Mouse (Mus musculus): ENCODE results near the gene Kcne3. TPM values are rescaled to one million over a fixed set of nuclear protein-coding genes. Genes with fewer than 3 reads are reported as not detected.

Gene Kcne3
- polyA plus RNA-seq, 1 experiment from 2014 or later = 1.6 TPM

DNA sequence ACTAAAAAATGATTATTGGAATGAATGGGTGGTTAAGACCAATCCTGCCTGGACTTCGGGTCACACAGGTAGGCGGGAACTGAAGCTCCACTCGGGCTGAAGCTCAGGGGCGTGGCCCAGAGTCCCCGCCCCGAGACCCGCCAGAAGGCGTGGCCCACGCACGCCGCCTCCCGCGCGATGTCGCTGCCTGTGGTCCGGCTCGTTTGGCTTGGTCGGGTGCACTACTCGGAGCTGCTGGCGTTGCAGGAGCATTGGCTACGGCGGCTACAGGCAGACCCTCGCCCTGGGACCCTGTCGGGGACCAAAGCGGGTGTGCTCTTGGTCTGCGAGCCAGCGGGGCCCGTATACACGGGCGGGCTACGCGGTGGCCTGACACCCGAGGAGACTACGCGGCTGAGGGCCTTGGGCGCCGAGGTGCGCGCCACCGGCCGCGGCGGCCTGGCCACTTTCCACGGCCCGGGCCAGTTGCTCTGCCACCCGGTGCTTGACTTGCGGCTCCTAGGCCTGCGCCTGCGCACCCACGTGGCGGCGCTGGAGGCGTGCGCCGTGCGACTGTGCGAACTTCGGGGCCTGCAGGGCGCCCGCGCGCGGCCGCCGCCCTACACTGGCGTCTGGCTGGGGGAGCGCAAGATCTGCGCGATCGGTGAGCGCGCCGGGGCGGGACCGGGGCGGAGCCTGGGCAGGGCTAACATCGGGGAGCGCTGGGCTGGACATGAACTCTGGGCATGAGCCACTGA, 17.0 kb upstream of the Kcne3 start, which contains the start of gene Lipt2:
Gene Lipt2 (plus strand): TSS at position 173 of the 737 bp plus-strand sequence.
- ATAC-seq (ENCODE audit: low FRiP score, low read depth) = peak; percentile 93
- under 1% methylated on average over 78 of the region's 78 CpGs for WGBS
- Histone ChIP-seq H3K9ac (peak within 1 kb of the TSS; percentile 88), H3K27ac (peak within 1 kb of the TSS; percentile 62), H3K4me3 (peak within 1 kb of the TSS; percentile 73), H3K9me3 (no peaks in the 10 kb centered on the region), H3K27me3 (replicated peaks) (0 out of 2 replicates have a peak, but pooled peaks cover 3% of the 10 kb centered on the region), H3K36me3 (no peaks in the 10 kb centered on the region), H3K4me2 (replicated peaks) (peak within 1 kb of the TSS; percentile 78), H3K4me1 (peaks cover 8% of the 10 kb centered on the region)

DNA sequence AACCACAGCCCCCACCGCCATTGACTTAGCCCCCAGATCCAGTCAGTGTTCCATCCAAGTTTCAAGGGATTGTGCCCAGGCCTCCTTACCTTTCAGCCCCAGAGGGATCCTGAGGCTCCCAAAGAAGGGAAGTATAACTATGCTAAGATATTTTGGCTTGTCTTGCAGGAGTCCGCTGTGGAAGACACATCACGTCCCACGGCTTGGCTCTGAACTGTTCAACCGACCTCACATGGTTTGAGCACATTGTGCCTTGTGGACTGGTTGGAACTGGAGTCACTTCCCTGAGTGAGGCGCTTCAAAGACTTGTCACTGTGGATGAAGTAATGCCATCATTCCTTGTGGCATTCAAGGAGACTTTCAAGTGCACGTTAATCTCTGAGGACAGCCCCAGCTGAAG, 16.3 kb upstream of the Kcne3 start:
- H3K9me3 ChIP-seq = no peaks in the 10 kb centered on the region
- H3K4me2 ChIP-seq (replicated peaks) = peak overlapping the region; percentile 78
- H3K9ac ChIP-seq = peak overlapping the region; percentile 88
- H3K27ac ChIP-seq = no peak overlapping the region
- peaks cover 8% of the 10 kb centered on the region for H3K4me1 ChIP-seq
- peak; percentile 15; the same call in 1 of the 2 replicates for ATAC-seq (ENCODE audit: low FRiP score, low read depth)
- 71% methylated on average over 7 of the region's 7 CpGs for WGBS
- peak overlapping the region; percentile 73 for H3K4me3 ChIP-seq
- 0 out of 2 replicates have a peak, but pooled peaks cover 3% of the 10 kb centered on the region for H3K27me3 ChIP-seq (replicated peaks)
- H3K36me3 ChIP-seq = no peaks in the 10 kb centered on the region

GRCm38 (mm10) chr7:100163506-100163905, 12.8 kb upstream of the Kcne3 start:
- Histone ChIP-seq H3K27me3 (replicated peaks) (no peaks in the 10 kb centered on the region), H3K4me3 (no peak overlapping the region), H3K9me3 (no peaks in the 10 kb centered on the region), H3K4me2 (replicated peaks) (no peak overlapping the region), H3K36me3 (no peaks in the 10 kb centered on the region), H3K9ac (no peak overlapping the region), H3K4me1 (peaks cover 8% of the 10 kb centered on the region), H3K27ac (no peak overlapping the region)
- no peak for ATAC-seq (ENCODE audit: low FRiP score, low read depth)
- WGBS = 83% methylated on average over 4 of the region's 4 CpGs

GRCm38 (mm10) chr7:100168654-100169053, 7.6 kb upstream of the Kcne3 start:
- Histone ChIP-seq H3K9ac (no peak overlapping the region), H3K9me3 (no peaks in the 10 kb centered on the region), H3K4me1 (no peaks in the 10 kb centered on the region), H3K4me3 (no peak overlapping the region), H3K27ac (no peak overlapping the region), H3K36me3 (no peaks in the 10 kb centered on the region), H3K27me3 (replicated peaks) (no peaks in the 10 kb centered on the region), H3K4me2 (replicated peaks) (no peak overlapping the region)
- 84% methylated on average over 11 of the region's 11 CpGs for WGBS
- no peak for ATAC-seq (ENCODE audit: low FRiP score, low read depth)

- no peak overlapping the region for H3K4me3 ChIP-seq
- H3K9me3 ChIP-seq = no peaks in the 10 kb centered on the region
- no peak overlapping the region for H3K27ac ChIP-seq
- H3K36me3 ChIP-seq = no peaks in the 10 kb centered on the region
- H3K9ac ChIP-seq = no peak overlapping the region
- WGBS = 67% methylated on average over 4 of the region's 4 CpGs
- H3K27me3 ChIP-seq (replicated peaks) = no peaks in the 10 kb centered on the region
- no peak for ATAC-seq (ENCODE audit: low FRiP score, low read depth)
- no peaks in the 10 kb centered on the region for H3K4me1 ChIP-seq
- H3K4me2 ChIP-seq (replicated peaks) = no peak overlapping the region
These were observed 5.5 kb upstream of the Kcne3 start for GRCm38 (mm10) chr7:100170756-100171155.

DNA sequence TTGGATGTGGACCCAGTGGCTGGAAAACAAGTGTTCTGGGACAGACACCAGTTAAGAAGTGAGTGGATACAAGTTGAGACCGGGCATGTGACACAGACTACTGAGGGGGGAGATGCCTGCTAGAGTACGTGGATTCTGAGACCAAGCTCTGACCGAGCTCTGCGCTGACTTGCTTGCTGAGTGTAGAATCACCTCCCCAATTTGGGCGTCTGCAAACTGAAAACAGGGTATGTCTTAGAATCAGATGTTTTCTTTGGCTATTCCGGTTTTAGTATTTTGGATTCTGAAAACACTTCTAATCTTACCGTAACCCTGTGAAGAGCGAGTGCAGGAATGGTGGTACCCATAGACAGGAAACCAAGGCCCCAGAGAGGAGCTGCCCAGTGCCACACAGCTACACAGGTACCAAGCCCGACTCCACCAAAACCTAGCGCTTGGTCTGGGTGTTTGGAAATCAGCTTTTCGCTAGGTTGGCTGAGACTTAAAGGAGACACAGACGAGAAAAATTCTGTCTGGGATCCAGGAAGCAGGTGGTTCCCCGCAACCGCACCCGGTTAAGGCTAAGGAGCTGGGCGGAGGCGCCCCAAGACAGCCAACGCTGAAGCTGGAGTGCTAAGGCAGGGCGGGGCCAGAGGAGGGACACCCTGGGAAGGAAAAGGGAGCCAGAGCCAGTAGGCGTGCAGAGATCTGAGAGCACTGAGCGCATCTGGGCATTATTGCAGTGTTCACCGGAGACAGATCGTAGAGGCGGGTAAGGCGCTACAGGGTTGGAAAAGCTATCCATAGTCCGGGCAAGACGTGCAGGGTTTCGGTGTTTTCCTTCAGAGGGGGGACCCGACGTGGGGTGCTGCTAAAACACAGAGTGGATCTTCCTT, 2.0 kb downstream of the Kcne3 start:
- no peak overlapping the region for H3K27ac ChIP-seq
- H3K4me1 ChIP-seq = 0 out of 2 replicates have a peak, but pooled peaks cover 12% of the 10 kb centered on the region
- no peaks in the 10 kb centered on the region for H3K36me3 ChIP-seq
- WGBS = 8% methylated on average over 30 of the region's 30 CpGs
- no peak for ATAC-seq (ENCODE audit: low FRiP score, low read depth)
- H3K9me3 ChIP-seq = no peaks in the 10 kb centered on the region
- H3K27me3 ChIP-seq (replicated peaks) = peaks cover 48% of the 10 kb centered on the region
- peak overlapping the region; percentile 29; the same call in 1 of the 2 replicates for H3K9ac ChIP-seq
- H3K4me2 ChIP-seq (replicated peaks) = peak overlapping the region; percentile 66
- H3K4me3 ChIP-seq = peak overlapping the region; percentile 27

GRCm38 (mm10) chr7:100178891-100179233, 2.6 kb downstream of the Kcne3 start:
- H3K4me2 ChIP-seq (replicated peaks) = peak overlapping the region; percentile 66
- no peak overlapping the region for H3K27ac ChIP-seq
- H3K27me3 ChIP-seq (replicated peaks) = peaks cover 48% of the 10 kb centered on the region
- ATAC-seq (ENCODE audit: low FRiP score, low read depth) = no peak
- H3K4me1 ChIP-seq = 0 out of 2 replicates have a peak, but pooled peaks cover 12% of the 10 kb centered on the region
- peak overlapping the region; percentile 27 for H3K4me3 ChIP-seq
- no peaks in the 10 kb centered on the region for H3K9me3 ChIP-seq
- no peaks in the 10 kb centered on the region for H3K36me3 ChIP-seq
- WGBS = 2% methylated on average over 15 of the region's 15 CpGs
- no peak overlapping the region for H3K9ac ChIP-seq

GRCm38 (mm10) chr7:100179394-100179793, 3.1 kb downstream of the Kcne3 start:
- H3K9me3 ChIP-seq = no peaks in the 10 kb centered on the region
- peaks cover 48% of the 10 kb centered on the region for H3K27me3 ChIP-seq (replicated peaks)
- H3K4me1 ChIP-seq = 0 out of 2 replicates have a peak, but pooled peaks cover 12% of the 10 kb centered on the region
- H3K36me3 ChIP-seq = no peaks in the 10 kb centered on the region
- no peak overlapping the region for H3K27ac ChIP-seq
- no peak overlapping the region for H3K4me3 ChIP-seq
- no peak for ATAC-seq (ENCODE audit: low FRiP score, low read depth)
- H3K4me2 ChIP-seq (replicated peaks) = peak overlapping the region; percentile 66
- H3K9ac ChIP-seq = no peak overlapping the region
- 68% methylated on average over 7 of the region's 7 CpGs for WGBS

DNA sequence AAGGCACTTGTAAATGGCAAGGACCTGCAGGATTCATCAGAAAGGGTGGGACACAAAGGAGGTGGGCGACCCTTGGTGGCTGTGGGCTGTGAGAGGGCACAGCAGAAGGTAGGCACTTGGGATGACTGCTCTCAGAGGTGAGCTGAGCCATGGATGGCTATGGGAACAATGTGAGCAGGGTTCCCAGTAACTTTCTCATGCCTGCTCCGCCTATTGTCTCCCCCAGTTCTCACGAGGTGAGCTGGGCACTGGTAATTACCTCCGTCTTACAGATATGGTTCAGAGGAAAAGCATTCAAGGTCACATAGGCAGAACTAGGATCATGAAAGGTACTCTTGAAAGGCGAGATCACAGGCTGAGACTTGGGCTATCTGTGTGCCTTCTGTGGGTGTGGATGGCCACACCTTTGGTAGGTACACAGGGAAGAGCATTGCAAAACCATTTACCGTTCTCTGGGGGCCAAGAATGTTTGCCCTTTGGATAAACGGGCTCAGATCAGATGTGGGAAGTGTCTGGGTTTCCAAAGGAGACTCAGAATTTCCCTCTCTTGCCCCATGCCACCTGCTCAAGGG, 3.6 kb downstream of the Kcne3 start:
- H3K36me3 ChIP-seq = no peaks in the 10 kb centered on the region
- no peak overlapping the region for H3K4me2 ChIP-seq (replicated peaks)
- no peak overlapping the region for H3K27ac ChIP-seq
- no peak overlapping the region for H3K4me3 ChIP-seq
- peaks cover 48% of the 10 kb centered on the region for H3K27me3 ChIP-seq (replicated peaks)
- H3K9me3 ChIP-seq = no peaks in the 10 kb centered on the region
- 75% methylated on average over 7 of the region's 7 CpGs for WGBS
- ATAC-seq (ENCODE audit: low FRiP score, low read depth) = no peak
- no peak overlapping the region for H3K9ac ChIP-seq
- 0 out of 2 replicates have a peak, but pooled peaks cover 12% of the 10 kb centered on the region for H3K4me1 ChIP-seq

DNA sequence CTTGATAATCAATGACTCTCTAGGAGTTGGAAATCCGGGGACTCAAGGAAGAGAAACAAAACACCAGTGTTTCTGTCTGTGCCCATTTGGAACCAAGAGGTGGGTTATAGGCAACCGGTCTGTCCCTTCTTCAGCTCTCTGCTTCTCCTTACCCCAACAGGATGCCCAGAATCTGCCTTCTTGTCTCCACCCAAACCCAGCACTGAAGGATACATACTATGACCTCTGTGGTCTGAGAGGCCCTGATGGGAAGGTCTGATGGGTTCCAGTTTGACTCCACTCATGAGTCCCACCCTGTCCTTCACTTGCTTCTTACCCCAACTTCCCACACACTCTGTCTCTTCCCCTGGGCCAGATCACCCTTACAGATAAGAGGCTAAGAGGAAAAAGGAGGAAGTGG, 4.9 kb downstream of the Kcne3 start:
- 74% methylated on average over 2 of the region's 2 CpGs for WGBS
- H3K4me3 ChIP-seq = no peak overlapping the region
- H3K4me2 ChIP-seq (replicated peaks) = no peak overlapping the region
- no peak overlapping the region for H3K27ac ChIP-seq
- H3K36me3 ChIP-seq = no peaks in the 10 kb centered on the region
- H3K27me3 ChIP-seq (replicated peaks) = peaks cover 45% of the 10 kb centered on the region
- 0 out of 2 replicates have a peak, but pooled peaks cover 12% of the 10 kb centered on the region for H3K4me1 ChIP-seq
- ATAC-seq (ENCODE audit: low FRiP score, low read depth) = no peak
- no peaks in the 10 kb centered on the region for H3K9me3 ChIP-seq
- no peak overlapping the region for H3K9ac ChIP-seq

- peaks cover 40% of the 10 kb centered on the region for H3K27me3 ChIP-seq (replicated peaks)
- H3K4me1 ChIP-seq = 0 out of 2 replicates have a peak, but pooled peaks cover 12% of the 10 kb centered on the region
- H3K9ac ChIP-seq = no peak overlapping the region
- no peak overlapping the region for H3K27ac ChIP-seq
- ATAC-seq (ENCODE audit: low FRiP score, low read depth) = no peak
- H3K4me2 ChIP-seq (replicated peaks) = no peak overlapping the region
- WGBS = 76% methylated on average over 3 of the region's 3 CpGs
- H3K4me3 ChIP-seq = no peak overlapping the region
- H3K36me3 ChIP-seq = no peaks in the 10 kb centered on the region
- H3K9me3 ChIP-seq = no peaks in the 10 kb centered on the region
These were observed 5.3 kb downstream of the Kcne3 start for GRCm38 (mm10) chr7:100181614-100182013.

DNA sequence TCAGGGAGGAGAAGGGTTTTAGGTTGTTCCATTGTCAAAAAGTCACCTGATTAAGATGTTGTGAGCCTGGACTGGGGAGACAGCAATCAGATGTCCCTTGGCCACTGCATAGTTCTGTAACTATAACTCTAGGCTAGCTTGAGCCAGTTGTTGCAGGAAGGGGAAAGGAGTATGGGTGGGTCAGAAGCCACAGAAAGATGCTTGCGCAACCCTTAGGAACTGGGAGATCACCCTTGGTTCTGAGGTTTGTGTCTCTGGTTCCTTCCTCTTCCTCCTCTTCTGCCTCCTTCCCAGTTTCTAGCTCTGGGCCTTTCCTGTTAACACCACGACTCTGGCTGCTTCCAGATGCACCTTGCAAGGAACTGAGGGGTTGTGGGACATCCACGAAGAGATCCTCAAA, 6.1 kb downstream of the Kcne3 start:
- 77% methylated on average over 3 of the region's 3 CpGs for WGBS

More for the DNA sequence above, 6.1 kb downstream of the Kcne3 start:
- Histone ChIP-seq H3K36me3 (no peaks in the 10 kb centered on the region), H3K27me3 (replicated peaks) (peaks cover 35% of the 10 kb centered on the region), H3K4me1 (0 out of 2 replicates have a peak, but pooled peaks cover 12% of the 10 kb centered on the region), H3K4me2 (replicated peaks) (no peak overlapping the region), H3K4me3 (no peak overlapping the region), H3K27ac (no peak overlapping the region), H3K9ac (no peak overlapping the region), H3K9me3 (no peaks in the 10 kb centered on the region)
- ATAC-seq (ENCODE audit: low FRiP score, low read depth) = no peak

All from neural tube, embryonic 12.5 days (tissue).